Mouse (Mus musculus) midbrain, postnatal 0 days (tissue): ENCODE data around the gene Cldn10. TPM values are rescaled to one million over a fixed set of nuclear protein-coding genes. Genes with fewer than 3 reads are reported as not detected.

Source experiments
- ATAC-seq: fragments of 200-750 bp; cut with Nextera tagmentation; 2 replicates; pipeline ENCODE4 v1.8.0; 2017; ENCODE audit warnings: moderate number of reproducible peaks, mild to moderate bottlenecking, moderate TSS enrichment, moderate library complexity; ENCODE audit not compliant: low FRiP score
- DNase-seq: peaks from one replicate; pipeline ENCODE4 v3.0.0-alpha.2; 2015; ENCODE audit warnings: low spot score
- H3K27ac ChIP-seq: fragments of 300-500 bp; sonication (generic); 2 replicates; pipeline ENCODE4 v1.5.1; 2014; ENCODE audit warnings: low read depth, mild to moderate bottlenecking, low read length, mixed read lengths
- H3K27me3 ChIP-seq: fragments of 300-500 bp; sonication (generic); 2 replicates; pipeline ENCODE4 v1.6.1; 2014; ENCODE audit warnings: low read length, control low read depth, mixed read lengths; ENCODE audit not compliant: insufficient read depth
- H3K36me3 ChIP-seq: fragments of 300-500 bp; sonication (generic); 2 replicates; pipeline ENCODE4 v1.6.1; 2014; ENCODE audit warnings: low read length, control low read depth, mixed read lengths; ENCODE audit not compliant: insufficient read depth
- H3K4me1 ChIP-seq: fragments of 300-500 bp; sonication (generic); 2 replicates; pipeline ENCODE4 v1.6.1; 2014; ENCODE audit warnings: mild to moderate bottlenecking, control low read depth, antibody characterized with exemption, low read length, mixed read lengths; ENCODE audit not compliant: insufficient read depth
- H3K4me2 ChIP-seq: fragments of 300-500 bp; sonication (generic); 2 replicates; pipeline ENCODE4 v1.6.1; 2014; ENCODE audit warnings: low read depth, mild to moderate bottlenecking, low read length, mixed read lengths; ENCODE audit not compliant: poor library complexity, severe bottlenecking
- H3K4me3 ChIP-seq: fragments of 300-500 bp; sonication (generic); 2 replicates; pipeline ENCODE4 v1.5.1; 2014; ENCODE audit warnings: low read depth, mild to moderate bottlenecking, low read length, moderate library complexity
- H3K9ac ChIP-seq: fragments of 300-500 bp; sonication (generic); replicated peaks from 2 replicates; pipeline ENCODE4 v1.6.1; 2014; ENCODE audit warnings: mild to moderate bottlenecking, low read length, moderate library complexity, mixed read lengths; ENCODE audit not compliant: poor library complexity, severe bottlenecking
- H3K9me3 ChIP-seq: fragments of 300-500 bp; sonication (generic); 2 replicates; pipeline ENCODE4 v1.6.1; 2016; ENCODE audit warnings: low read length, control low read depth
- CTCF ChIP-seq: IDR thresholded peaks from 2 replicates; pipeline ENCODE4 v1.5.1; 2016; ENCODE audit warnings: antibody characterized with exemption, mild to moderate bottlenecking
- WGBS: fragments of 180-500 bp; shearing (Covaris S2); extraction: QIAGEN DNeasy Blood & Tissue Kit; methylation state at CpG from one replicate; pipeline ENCODE4 v1.1.7; 2014; 5-methylcytosine and 5-hydroxymethylcytosine counted together
- polyA plus RNA-seq: library from polyadenylated mRNA; unstranded; fragments of >200 nt; fragmentation: Nextera tagmentation; extraction: Ambion mirVana; gene quantifications from 2 replicates; pipeline ENCODE4 v1.2.1, GENCODE M21; 2015
- total RNA-seq: library from RNA; depleted of rRNA; stranded (reverse); fragments of >200 nt; gene quantifications from 2 replicates; pipeline ENCODE4 v1.2.3, GENCODE M21; 2014; rRNA removed

Gene Cldn10
- total and polyA plus RNA-seq, 2 experiments from 2014 or later, result 11.8 to 24.1 TPM

DNA sequence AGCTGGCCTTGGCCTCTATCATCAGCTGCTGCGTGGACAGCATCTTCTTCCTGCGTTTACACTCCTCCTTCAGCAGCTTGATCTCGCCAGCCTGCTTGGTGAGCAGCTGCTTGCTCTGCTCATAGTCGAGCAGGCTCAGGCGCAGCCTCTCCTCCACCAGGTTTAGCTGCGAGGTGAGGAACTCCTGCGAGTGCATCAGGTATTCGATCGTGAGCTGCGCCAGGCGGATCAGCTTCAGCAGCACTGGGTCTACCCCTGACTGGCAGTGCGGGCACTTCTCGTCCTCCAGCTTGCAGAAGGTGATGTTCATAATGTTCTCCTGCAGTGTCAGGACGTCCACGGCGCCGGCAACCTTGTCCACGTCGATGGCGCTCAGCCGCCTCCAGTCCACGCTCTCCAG lies 134.5 kb downstream of the Cldn10 start:
- Histone ChIP-seq H3K4me3 (peak overlapping the region; percentile 83), H3K4me2 (peak overlapping the region; percentile 89), H3K9me3 (no peaks in the 10 kb centered on the region), H3K27ac (no peak overlapping the region), H3K9ac (peak overlapping the region; percentile 61), H3K4me1 (peaks cover 30% of the 10 kb centered on the region), H3K36me3 (peaks cover 13% of the 10 kb centered on the region), H3K27me3 (no peaks in the 10 kb centered on the region)
- no peak for TF ChIP-seq CTCF
- WGBS, result 20% methylated on average over 22 of the region's 22 CpGs
- ATAC-seq (no peak), DNase-seq (peak; percentile 40)

DNA sequence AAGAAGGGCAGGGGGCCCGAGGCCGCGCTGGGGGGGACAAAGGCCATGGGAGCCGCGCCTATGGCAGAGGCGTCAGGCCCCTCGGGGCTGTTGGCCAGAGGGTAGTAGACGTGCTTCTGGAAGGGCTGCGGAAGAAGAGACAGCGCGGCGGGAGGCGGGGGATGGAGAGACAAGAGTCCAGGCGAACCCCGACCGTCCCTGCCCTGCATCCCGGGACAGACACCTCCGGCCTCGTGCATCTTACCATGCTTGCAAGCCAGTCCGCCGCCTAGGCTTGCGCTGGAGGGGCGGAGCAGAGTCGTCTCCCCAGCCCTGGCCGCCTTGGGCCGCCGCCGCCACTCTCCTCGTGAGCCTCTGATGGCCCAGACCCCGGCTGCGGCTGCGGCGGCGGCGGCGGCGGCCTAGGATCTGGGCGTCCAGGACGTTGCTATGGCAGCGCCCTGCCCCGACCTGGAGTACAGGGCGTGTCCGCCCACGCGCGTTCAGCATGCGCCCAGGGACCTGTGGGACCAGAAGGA lies 135.0 kb downstream of the Cldn10 start:
- no peaks in the 10 kb centered on the region for H3K27me3 ChIP-seq
- DNase-seq (no peak), ATAC-seq (0 out of 2 replicates have a peak, but pooled peaks have one; percentile 6)
- peak overlapping the region; percentile 61 for H3K9ac ChIP-seq
- no peak overlapping the region for H3K27ac ChIP-seq
- no peak for TF ChIP-seq CTCF
- peaks cover 9% of the 10 kb centered on the region; the same call in 1 of the 2 replicates for H3K36me3 ChIP-seq
- peak overlapping the region; percentile 89 for H3K4me2 ChIP-seq
- no peaks in the 10 kb centered on the region for H3K9me3 ChIP-seq
- peak overlapping the region; percentile 83 for H3K4me3 ChIP-seq
- H3K4me1 ChIP-seq, result peaks cover 30% of the 10 kb centered on the region
- whole genome bisulfite sequencing, result 2% methylated on average over 45 of the region's 47 CpGs

Other genes starting within 250 kb of the Cldn10 start
- gene Abcc4, start 81.7 kb upstream of the Cldn10 start, total RNA-seq, result 3.5 and 3.6 TPM in 2 replicates
- gene Abcc4, start 81.7 kb upstream of the Cldn10 start, polyA plus RNA-seq, result 2.2 and 2.4 TPM in 2 replicates
- 419 and 440 TPM in 2 replicates for gene Dzip1, start 137.6 kb downstream of the Cldn10 start, total RNA-seq
- gene Dzip1, start 137.6 kb downstream of the Cldn10 start, polyA plus RNA-seq, result 116 and 123 TPM in 2 replicates
- 22.0 and 23.7 TPM in 2 replicates for gene Dnajc3, start 150.1 kb downstream of the Cldn10 start, total RNA-seq
- 19.2 and 19.9 TPM in 2 replicates for gene Dnajc3, start 150.1 kb downstream of the Cldn10 start, polyA plus RNA-seq